Mouse (Mus musculus) midbrain, embryonic 12.5 days (tissue): Measurements from ENCODE around the gene Tbc1d22b. TPM values are rescaled to one million over a fixed set of nuclear protein-coding genes. Genes with fewer than 3 reads are reported as not detected.
A peak's percentile ranks its signal among the peaks of the same experiment; 100 is the strongest.

ENCODE experiments used
- ATAC-seq: fragments of 200-750 bp; cut with Nextera tagmentation; 2 replicates; pipeline ENCODE4 v1.8.0; 2017; ENCODE audit warnings: low read depth, moderate TSS enrichment, moderate library complexity; ENCODE audit not compliant: low FRiP score
- H3K27ac ChIP-seq: fragments of 300-500 bp; sonication (generic); replicated peaks from 2 replicates; pipeline ENCODE4 v1.5.1; 2016; ENCODE audit warnings: mild to moderate bottlenecking
- H3K27me3 ChIP-seq: fragments of 300-500 bp; sonication (generic); 2 replicates; pipeline ENCODE4 v1.6.1; 2016; ENCODE audit warnings: mild to moderate bottlenecking
- H3K36me3 ChIP-seq: fragments of 300-500 bp; sonication (generic); 2 replicates; pipeline ENCODE4 v1.6.1; 2016
- H3K4me1 ChIP-seq: fragments of 300-500 bp; sonication (generic); 2 replicates; pipeline ENCODE4 v1.6.1; 2016
- H3K4me2 ChIP-seq: fragments of 300-500 bp; sonication (generic); replicated peaks from 2 replicates; pipeline ENCODE4 v1.6.1; 2016; ENCODE audit warnings: mild to moderate bottlenecking, moderate library complexity
- H3K4me3 ChIP-seq: fragments of 300-500 bp; sonication (generic); 2 replicates; pipeline ENCODE4 v1.5.1; 2016; ENCODE audit warnings: mild to moderate bottlenecking
- H3K9ac ChIP-seq: fragments of 300-500 bp; sonication (generic); replicated peaks from 2 replicates; pipeline ENCODE4 v1.6.1; 2016; ENCODE audit warnings: mild to moderate bottlenecking, moderate library complexity
- H3K9me3 ChIP-seq: fragments of 300-500 bp; sonication (generic); 2 replicates; pipeline ENCODE4 v1.6.1; 2016; ENCODE audit warnings: mild to moderate bottlenecking
- WGBS: fragments of 180-500 bp; shearing (Covaris S2); methylation state at CpG from one replicate; pipeline ENCODE4 v1.1.7; 2016; 5-methylcytosine and 5-hydroxymethylcytosine counted together
- polyA plus RNA-seq: library from polyadenylated mRNA; unstranded; fragments of >200 nt; fragmentation: Nextera tagmentation; extraction: Ambion mirVana; gene quantifications from 2 replicates; pipeline ENCODE4 v1.2.1, GENCODE M21; 2016

Gene Tbc1d22b
- polyA plus RNA-seq, 1 experiment from 2014 or later, result 24.1 TPM

GRCm38 (mm10) chr17:29579579-29580126 is 30.1 kb downstream of the Tbc1d22b start:
- WGBS, result 76% methylated on average over 4 of the region's 4 CpGs
- H3K27ac ChIP-seq, result no peak overlapping the region
- H3K27me3 ChIP-seq, result no peaks in the 10 kb centered on the region
- peaks cover 83% of the 10 kb centered on the region for H3K36me3 ChIP-seq
- no peaks in the 10 kb centered on the region for H3K4me1 ChIP-seq
- H3K9ac ChIP-seq, result no peak overlapping the region
- no peak for ATAC-seq
- H3K4me2 ChIP-seq, result no peak overlapping the region
- no peaks in the 10 kb centered on the region for H3K9me3 ChIP-seq
- H3K4me3 ChIP-seq, result no peak overlapping the region

- H3K9me3 ChIP-seq, result no peaks in the 10 kb centered on the region
- no peaks in the 10 kb centered on the region; the same call in 1 of the 2 replicates for H3K27me3 ChIP-seq
- WGBS, result 85% methylated on average over 5 of the region's 5 CpGs
- peaks cover 63% of the 10 kb centered on the region for H3K36me3 ChIP-seq
- no peak overlapping the region for H3K4me3 ChIP-seq
- no peak for ATAC-seq
- no peak overlapping the region for H3K9ac ChIP-seq
- no peak overlapping the region for H3K4me2 ChIP-seq
- H3K4me1 ChIP-seq, result peaks cover under 1% of the 10 kb centered on the region; the same call in 1 of the 2 replicates
- H3K27ac ChIP-seq, result no peak overlapping the region
These were observed 34.0 kb downstream of the Tbc1d22b start for GRCm38 (mm10) chr17:29583569-29583968.

- 83% methylated on average over 5 of the region's 5 CpGs for WGBS
- ATAC-seq, result no peak
- Histone ChIP-seq H3K27me3 (no peaks in the 10 kb centered on the region; the same call in 1 of the 2 replicates), H3K4me1 (peaks cover 8% of the 10 kb centered on the region), H3K9me3 (no peaks in the 10 kb centered on the region), H3K36me3 (peaks cover 57% of the 10 kb centered on the region), H3K4me3 (no peak overlapping the region), H3K9ac (no peak overlapping the region), H3K27ac (no peak overlapping the region), H3K4me2 (no peak overlapping the region)
These were observed 34.7 kb downstream of the Tbc1d22b start for GRCm38 (mm10) chr17:29584306-29584705.

- peaks cover 55% of the 10 kb centered on the region for H3K36me3 ChIP-seq
- no peak overlapping the region for H3K4me3 ChIP-seq
- WGBS, result 82% methylated on average over 3 of the region's 3 CpGs
- H3K4me2 ChIP-seq, result no peak overlapping the region
- ATAC-seq, result no peak
- no peak overlapping the region for H3K9ac ChIP-seq
- no peak overlapping the region for H3K27ac ChIP-seq
- H3K4me1 ChIP-seq, result peaks cover 12% of the 10 kb centered on the region
- H3K9me3 ChIP-seq, result no peaks in the 10 kb centered on the region
- H3K27me3 ChIP-seq, result no peaks in the 10 kb centered on the region; the same call in 1 of the 2 replicates
These were observed 35.2 kb downstream of the Tbc1d22b start for GRCm38 (mm10) chr17:29584737-29585136.

GRCm38 (mm10) chr17:29585446-29585845 is 35.9 kb downstream of the Tbc1d22b start:
- 90% methylated on average over 6 of the region's 6 CpGs for WGBS
- ATAC-seq, result no peak

GRCm38 (mm10) chr17:29586921-29587320 is 37.3 kb downstream of the Tbc1d22b start:
- peaks cover 15% of the 10 kb centered on the region for H3K4me1 ChIP-seq
- no peak overlapping the region for H3K4me3 ChIP-seq
- no peaks in the 10 kb centered on the region; the same call in 1 of the 2 replicates for H3K27me3 ChIP-seq
- H3K4me2 ChIP-seq, result no peak overlapping the region
- no peak overlapping the region for H3K27ac ChIP-seq
- no peaks in the 10 kb centered on the region for H3K9me3 ChIP-seq
- no peak overlapping the region for H3K9ac ChIP-seq
- ATAC-seq, result no peak
- WGBS, result 90% methylated on average over 9 of the region's 9 CpGs
- peaks cover 39% of the 10 kb centered on the region for H3K36me3 ChIP-seq

More at GRCm38 (mm10) chr17:29585446-29585845, 35.9 kb downstream of the Tbc1d22b start:
- Histone ChIP-seq H3K4me2 (no peak overlapping the region), H3K27me3 (no peaks in the 10 kb centered on the region; the same call in 1 of the 2 replicates), H3K36me3 (peaks cover 51% of the 10 kb centered on the region), H3K4me1 (peaks cover 15% of the 10 kb centered on the region), H3K9me3 (no peaks in the 10 kb centered on the region), H3K27ac (no peak overlapping the region), H3K4me3 (no peak overlapping the region), H3K9ac (no peak overlapping the region)

- H3K27me3 ChIP-seq, result no peaks in the 10 kb centered on the region; the same call in 1 of the 2 replicates
- peak overlapping the region; percentile 60 for H3K27ac ChIP-seq
- 47% methylated on average over 11 of the region's 11 CpGs for WGBS
- ATAC-seq, result peak; percentile 34; the same call in 1 of the 2 replicates
- no peak overlapping the region for H3K9ac ChIP-seq
- H3K4me2 ChIP-seq, result no peak overlapping the region
- no peak overlapping the region for H3K4me3 ChIP-seq
- H3K4me1 ChIP-seq, result peaks cover 15% of the 10 kb centered on the region
- no peaks in the 10 kb centered on the region for H3K9me3 ChIP-seq
- peaks cover 29% of the 10 kb centered on the region for H3K36me3 ChIP-seq
These were observed 39.8 kb downstream of the Tbc1d22b start for GRCm38 (mm10) chr17:29589221-29589898.

GRCm38 (mm10) chr17:29595891-29596770 is 46.5 kb downstream of the Tbc1d22b start:
- H3K9ac ChIP-seq, result peak overlapping the region; percentile 34; the same call in 1 of the 2 replicates
- H3K27me3 ChIP-seq, result no peaks in the 10 kb centered on the region
- ATAC-seq, result no peak
- H3K4me2 ChIP-seq, result no peak overlapping the region
- H3K9me3 ChIP-seq, result no peaks in the 10 kb centered on the region
- 81% methylated on average over 15 of the region's 15 CpGs for WGBS
- peaks cover 59% of the 10 kb centered on the region for H3K36me3 ChIP-seq
- no peak overlapping the region for H3K4me3 ChIP-seq
- H3K27ac ChIP-seq, result 0 out of 2 replicates have a peak overlapping the region, but pooled peaks have one; percentile 43
- H3K4me1 ChIP-seq, result peaks cover 15% of the 10 kb centered on the region

- Histone ChIP-seq H3K9ac (0 out of 2 replicates have a peak overlapping the region, but pooled peaks have one; percentile 34), H3K9me3 (no peaks in the 10 kb centered on the region), H3K36me3 (peaks cover 64% of the 10 kb centered on the region), H3K27me3 (no peaks in the 10 kb centered on the region), H3K4me1 (peaks cover 15% of the 10 kb centered on the region), H3K27ac (peak overlapping the region; percentile 43; the same call in 1 of the 2 replicates), H3K4me2 (no peak overlapping the region), H3K4me3 (no peak overlapping the region)
- 80% methylated on average over 13 of the region's 13 CpGs for WGBS
- ATAC-seq, result no peak
These were observed 47.2 kb downstream of the Tbc1d22b start for GRCm38 (mm10) chr17:29596771-29597132.

- no peak overlapping the region for H3K4me3 ChIP-seq
- no peak for ATAC-seq
- peaks cover 15% of the 10 kb centered on the region for H3K4me1 ChIP-seq
- 94% methylated on average over 14 of the region's 14 CpGs for WGBS
- H3K27ac ChIP-seq, result no peak overlapping the region
- peaks cover 73% of the 10 kb centered on the region for H3K36me3 ChIP-seq
- no peak overlapping the region for H3K4me2 ChIP-seq
- H3K27me3 ChIP-seq, result no peaks in the 10 kb centered on the region
- no peak overlapping the region for H3K9ac ChIP-seq
- no peaks in the 10 kb centered on the region for H3K9me3 ChIP-seq
These were observed 49.5 kb downstream of the Tbc1d22b start for GRCm38 (mm10) chr17:29599051-29599450.

- ATAC-seq, result no peak
- H3K36me3 ChIP-seq, result peaks cover 74% of the 10 kb centered on the region
- no peak overlapping the region for H3K9ac ChIP-seq
- no peak overlapping the region for H3K4me2 ChIP-seq
- no peak overlapping the region for H3K4me3 ChIP-seq
- H3K4me1 ChIP-seq, result peaks cover 15% of the 10 kb centered on the region
- no peak overlapping the region for H3K27ac ChIP-seq
- no peaks in the 10 kb centered on the region for H3K9me3 ChIP-seq
- WGBS, result 94% methylated on average over 8 of the region's 8 CpGs
- H3K27me3 ChIP-seq, result no peaks in the 10 kb centered on the region
These were observed 50.0 kb downstream of the Tbc1d22b start for GRCm38 (mm10) chr17:29599537-29599936.

- no peak overlapping the region for H3K4me3 ChIP-seq
- no peak overlapping the region for H3K27ac ChIP-seq
- peaks cover 13% of the 10 kb centered on the region for H3K4me1 ChIP-seq
- no peak overlapping the region for H3K4me2 ChIP-seq
- no peaks in the 10 kb centered on the region for H3K27me3 ChIP-seq
- 75% methylated on average over 4 of the region's 4 CpGs for WGBS
- H3K9ac ChIP-seq, result no peak overlapping the region
- H3K36me3 ChIP-seq, result peaks cover 73% of the 10 kb centered on the region
- no peaks in the 10 kb centered on the region for H3K9me3 ChIP-seq
- no peak for ATAC-seq
These were observed 51.8 kb downstream of the Tbc1d22b start for GRCm38 (mm10) chr17:29601391-29601790.
